Mouse (Mus musculus) bone marrow, adult 2 months (tissue): ENCODE data around the gene Grb2. TPM values are rescaled to one million over a fixed set of nuclear protein-coding genes. Genes with fewer than 3 reads are reported as not detected.

Experiments
- H3K27ac ChIP-seq: fragments of 200-500 bp; 2 replicates; pipeline ENCODE4 v1.5.1; 2012; ENCODE audit warnings: low read depth, mild to moderate bottlenecking, control low read depth, inconsistent platforms, low read length; ENCODE audit not compliant: control insufficient read depth, poor library complexity, insufficient read depth
- H3K4me1 ChIP-seq: fragments of 200-500 bp; 2 replicates; pipeline ENCODE4 v1.6.1; 2011; ENCODE audit warnings: low read length; ENCODE audit not compliant: control insufficient read depth, insufficient read depth
- H3K4me3 ChIP-seq: fragments of 200-500 bp; replicated peaks from 2 replicates; pipeline ENCODE3; 2011; ENCODE audit warnings: mild to moderate bottlenecking, low read depth, low read length, control low read depth; ENCODE audit not compliant: control insufficient read depth
- CTCF ChIP-seq: fragments of 200-500 bp; IDR thresholded peaks from 2 replicates; pipeline ENCODE4 v1.5.1; 2011; ENCODE audit warnings: low read length, control low read depth; ENCODE audit not compliant: control insufficient read depth, insufficient read depth
- POLR2A ChIP-seq: fragments of 200-500 bp; IDR thresholded peaks from 2 replicates; pipeline ENCODE4 v1.6.1; 2011; ENCODE audit warnings: low read depth, mild to moderate bottlenecking, control low read depth, low read length, borderline replicate concordance; ENCODE audit not compliant: control insufficient read depth
- WGBS: fragments of 180-500 bp; shearing (Covaris S2); methylation state at CpG from one replicate; pipeline ENCODE4 v1.1.7; 2018; 5-methylcytosine and 5-hydroxymethylcytosine counted together
- polyA plus RNA-seq: library from polyadenylated mRNA; stranded (reverse); fragments of >200 nt; gene quantifications from 2 replicates; pipeline ENCODE4 v1.2.4, GENCODE M21; 2011; ENCODE audit warnings: low replicate concordance; ENCODE audit not compliant: missing spikeins, insufficient read depth, insufficient read length

Gene Grb2
- polyA plus RNA-seq, 1 experiment = 53.6 TPM

- H3K4me3 ChIP-seq = no peak overlapping the region
- 79% methylated on average over 9 of the region's 9 CpGs for WGBS
- H3K4me1 ChIP-seq = no peaks in the 10 kb centered on the region
- no peak for TF ChIP-seq POLR2A
- TF ChIP-seq CTCF = 0 out of 2 replicates have a peak, but pooled peaks have one; percentile 7
- H3K27ac ChIP-seq = no peak overlapping the region
Observed at GRCm38 (mm10) chr11:115623487-115624070, 84.8 kb downstream of the Grb2 start.

- Histone ChIP-seq H3K4me3 (no peak overlapping the region), H3K4me1 (no peaks in the 10 kb centered on the region), H3K27ac (no peak overlapping the region)
- 90% methylated on average over 7 of the region's 7 CpGs for WGBS
- TF ChIP-seq POLR2A (no peak), CTCF (no peak)
Observed at GRCm38 (mm10) chr11:115619949-115620348, 88.4 kb downstream of the Grb2 start.

- Histone ChIP-seq H3K27ac (no peak overlapping the region), H3K4me3 (no peak overlapping the region), H3K4me1 (no peaks in the 10 kb centered on the region)
- TF ChIP-seq POLR2A = no peak
- TF ChIP-seq CTCF = no peak
- 85% methylated on average over 16 of the region's 16 CpGs for WGBS
Observed at GRCm38 (mm10) chr11:115618732-115619516, 89.5 kb downstream of the Grb2 start.

GRCm38 (mm10) chr11:115618001-115618400 lies 90.4 kb downstream of the Grb2 start:
- WGBS = 81% methylated on average over 2 of the region's 2 CpGs

GRCm38 (mm10) chr11:115616893-115617292 lies 91.5 kb downstream of the Grb2 start:
- peaks cover 1% of the 10 kb centered on the region; the same call in 1 of the 2 replicates for H3K4me1 ChIP-seq
- H3K27ac ChIP-seq = no peak overlapping the region
- TF ChIP-seq CTCF (no peak), POLR2A (no peak)
- no peak overlapping the region for H3K4me3 ChIP-seq
- 85% methylated on average over 6 of the region's 6 CpGs for WGBS

More at GRCm38 (mm10) chr11:115618001-115618400, 90.4 kb downstream of the Grb2 start:
- H3K27ac ChIP-seq = no peak overlapping the region
- TF ChIP-seq CTCF = no peak
- no peak for TF ChIP-seq POLR2A
- H3K4me1 ChIP-seq = peaks cover 1% of the 10 kb centered on the region; the same call in 1 of the 2 replicates
- no peak overlapping the region for H3K4me3 ChIP-seq

GRCm38 (mm10) chr11:115616371-115616770 lies 92.0 kb downstream of the Grb2 start:
- Histone ChIP-seq H3K4me3 (no peak overlapping the region), H3K27ac (no peak overlapping the region), H3K4me1 (peaks cover 1% of the 10 kb centered on the region; the same call in 1 of the 2 replicates)
- TF ChIP-seq POLR2A (no peak), CTCF (no peak)
- WGBS = 90% methylated on average over 7 of the region's 7 CpGs

- TF ChIP-seq CTCF (no peak), POLR2A (no peak)
- no peak overlapping the region for H3K4me3 ChIP-seq
- no peak overlapping the region for H3K27ac ChIP-seq
- H3K4me1 ChIP-seq = peaks cover 1% of the 10 kb centered on the region; the same call in 1 of the 2 replicates
- WGBS = 89% methylated on average over 6 of the region's 6 CpGs
Observed at GRCm38 (mm10) chr11:115615875-115616274, 92.5 kb downstream of the Grb2 start.

GRCm38 (mm10) chr11:115615108-115615825 lies 93.1 kb downstream of the Grb2 start:
- 82% methylated on average over 15 of the region's 15 CpGs for WGBS
- no peak for TF ChIP-seq POLR2A
- no peak for TF ChIP-seq CTCF
- peaks cover 1% of the 10 kb centered on the region; the same call in 1 of the 2 replicates for H3K4me1 ChIP-seq

More at GRCm38 (mm10) chr11:115615108-115615825, 93.1 kb downstream of the Grb2 start:
- no peak overlapping the region; the same call in 1 of the 2 replicates for H3K27ac ChIP-seq
- no peak overlapping the region for H3K4me3 ChIP-seq
